Mouse (Mus musculus) spleen, adult 12 weeks (tissue): ENCODE measurements around the gene Sept6.
"Not testable (repeated sequence)": the region's sequence is repeated elsewhere in the genome, so short reads cannot be mapped to it uniquely, and the experiment has no call there.

ENCODE experiments used
- DNase-seq: peaks from one replicate; pipeline ENCODE4 v3.0.0; 2022; ENCODE audit warnings: low spot score

Gene Sept6

DNA sequence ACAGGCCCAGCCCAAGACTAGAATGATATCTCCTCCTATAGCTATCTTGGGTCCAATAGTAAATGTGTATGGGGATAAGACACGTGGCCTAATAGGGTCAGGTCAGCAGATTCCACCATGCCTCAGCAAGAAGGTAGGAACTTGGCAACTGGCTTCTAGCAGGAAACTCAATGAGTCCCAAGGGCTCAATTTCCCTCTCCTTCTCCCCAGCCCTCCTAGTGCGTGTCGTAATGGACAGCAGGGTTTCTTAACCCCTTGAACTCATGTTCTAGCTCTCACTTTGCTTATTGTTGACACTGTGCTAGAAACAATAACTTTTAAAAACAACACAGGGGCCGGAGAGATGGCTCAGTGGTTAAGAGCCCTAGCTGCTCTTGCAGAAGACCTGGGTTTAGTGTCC is 22.1 kb downstream of the Sept6 start:
- no peak for DNase-seq

DNA sequence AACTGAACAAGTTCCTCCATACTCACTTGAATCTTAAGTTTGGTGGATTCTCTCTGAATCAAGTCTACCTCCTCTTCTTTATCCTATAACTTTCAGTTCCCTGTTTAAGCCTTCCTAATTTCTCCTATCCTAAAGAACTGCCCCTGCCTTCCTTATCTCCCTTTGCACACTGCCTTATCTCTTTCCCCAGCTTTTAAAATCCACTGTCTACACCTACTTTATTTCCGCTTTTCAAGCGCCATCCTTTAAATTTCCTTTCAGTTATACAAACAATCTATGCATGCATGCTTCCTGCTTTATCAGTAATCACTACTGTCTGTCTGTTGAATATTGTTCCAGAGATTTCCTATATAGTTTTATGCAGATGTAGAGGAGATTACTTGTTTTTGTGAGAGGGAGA is 34.9 kb downstream of the Sept6 start:
- no peak for DNase-seq

DNA sequence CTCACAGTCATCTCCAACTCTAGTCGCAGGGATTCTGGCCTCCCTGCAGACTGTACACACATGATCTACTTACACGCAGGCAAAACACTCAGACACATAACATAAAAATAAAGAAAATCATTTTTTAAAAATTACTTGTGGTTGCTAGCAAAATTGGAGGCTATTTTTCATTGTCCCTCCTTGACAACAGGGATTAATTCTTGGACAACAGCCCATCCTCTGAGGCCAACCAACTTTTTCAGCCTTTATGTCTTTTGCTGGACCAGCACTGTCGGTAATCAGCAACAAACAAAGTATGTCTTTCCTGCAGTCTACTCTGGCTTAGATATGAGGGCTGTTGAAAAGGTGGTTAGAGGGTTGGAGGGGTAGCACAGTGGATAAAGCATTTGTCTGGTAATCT is 50.5 kb downstream of the Sept6 start:
- DNase-seq, result no peak

DNA sequence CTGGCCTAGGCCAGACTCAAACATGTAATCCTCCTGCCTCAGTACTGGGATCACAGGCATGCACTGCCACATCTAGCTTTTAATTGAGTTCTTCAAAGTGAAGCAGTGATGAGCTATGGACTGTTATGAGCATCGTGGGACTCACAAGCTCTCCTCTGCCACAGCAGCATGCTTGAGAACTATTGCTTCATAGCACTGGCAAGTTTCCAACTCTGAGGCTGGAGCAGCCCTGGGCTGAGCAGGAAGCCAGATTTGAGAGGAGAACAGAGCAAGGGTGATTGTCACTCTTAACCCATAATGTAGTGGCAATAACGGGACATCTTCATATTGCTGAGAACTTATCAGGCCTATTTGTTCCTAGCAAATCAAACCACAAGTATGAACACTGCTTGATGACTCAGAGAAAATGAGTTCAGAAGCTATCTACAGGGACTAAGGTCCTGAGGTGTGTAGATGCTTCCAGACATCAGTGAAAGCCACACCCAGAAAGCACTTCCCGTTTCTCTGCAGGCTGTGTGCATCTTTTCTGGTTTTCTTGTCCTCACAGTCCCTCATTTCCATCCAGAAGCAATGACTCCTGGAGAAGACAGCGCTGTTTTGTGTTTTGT is 51.7 kb downstream of the Sept6 start:
- no peak for DNase-seq

DNA sequence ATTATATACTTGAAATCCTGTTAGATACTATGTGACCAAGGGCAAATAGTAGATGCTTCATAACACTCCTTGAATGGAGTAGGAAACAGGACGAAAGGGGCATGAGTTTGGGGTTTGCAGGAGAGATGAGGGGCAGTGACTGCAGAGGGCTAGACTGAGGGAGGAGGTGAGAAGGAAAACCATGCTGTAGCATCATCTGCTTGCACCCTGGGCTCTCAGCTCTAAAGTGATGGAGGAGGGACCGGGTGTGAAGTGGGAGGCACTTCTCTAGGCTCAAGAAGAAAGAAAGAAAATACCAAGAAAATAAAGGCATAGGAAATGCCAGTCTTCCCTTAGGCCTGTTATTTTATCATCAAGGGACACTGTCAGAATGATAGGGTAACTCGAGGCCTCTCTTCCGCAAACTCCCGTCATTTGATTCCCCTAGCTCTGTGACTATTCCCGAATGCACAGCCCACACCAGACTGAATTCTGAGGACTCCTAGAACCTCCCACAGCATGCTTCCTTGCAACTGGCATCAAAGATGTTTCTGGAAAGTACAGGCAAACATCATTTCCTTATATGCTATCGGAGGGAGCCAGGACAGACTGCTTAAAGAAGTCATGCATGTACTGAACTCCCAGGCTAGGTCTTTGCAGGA is 56.1 kb downstream of the Sept6 start:
- DNase-seq, result no peak

DNA sequence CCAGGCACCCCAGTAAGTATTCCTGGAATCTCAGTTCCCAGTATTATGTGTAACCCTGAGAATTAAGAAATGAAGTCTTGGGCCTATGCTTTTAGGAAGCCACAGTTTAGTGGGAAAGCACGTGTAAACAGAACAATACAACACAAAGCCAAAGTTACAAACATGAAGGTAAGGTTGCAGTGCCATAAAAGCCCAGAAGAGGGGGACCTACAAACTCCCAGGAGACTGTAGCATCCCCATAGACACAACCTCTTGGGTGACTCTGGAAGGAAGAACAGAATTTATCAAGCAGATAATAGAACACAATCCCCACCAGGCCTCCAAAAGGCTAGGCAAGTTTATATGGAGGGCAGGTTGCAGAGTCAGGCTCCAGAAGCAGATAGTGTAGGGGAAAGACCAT is 61.0 kb downstream of the Sept6 start:
- DNase-seq, result no peak

DNA sequence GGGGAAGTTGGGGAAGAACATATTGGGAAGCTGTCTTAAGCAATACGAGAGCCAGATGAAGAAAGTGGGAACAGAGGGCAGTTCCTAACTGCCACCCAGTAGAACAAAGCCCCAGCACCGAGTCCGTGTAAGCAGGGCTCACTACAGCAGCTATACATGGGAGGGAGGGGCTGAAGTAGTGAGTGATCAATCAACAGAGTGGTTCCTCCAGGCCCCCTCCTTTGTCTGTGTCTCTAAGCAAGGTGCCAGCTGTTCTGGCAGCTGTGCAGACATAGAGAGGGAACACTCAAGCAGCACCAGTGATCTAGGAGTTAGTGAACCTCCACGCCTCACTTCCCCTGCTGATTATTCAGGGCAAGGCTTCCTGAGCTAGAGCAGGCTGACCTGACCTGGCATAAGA is 61.9 kb downstream of the Sept6 start:
- DNase-seq, result no peak

DNA sequence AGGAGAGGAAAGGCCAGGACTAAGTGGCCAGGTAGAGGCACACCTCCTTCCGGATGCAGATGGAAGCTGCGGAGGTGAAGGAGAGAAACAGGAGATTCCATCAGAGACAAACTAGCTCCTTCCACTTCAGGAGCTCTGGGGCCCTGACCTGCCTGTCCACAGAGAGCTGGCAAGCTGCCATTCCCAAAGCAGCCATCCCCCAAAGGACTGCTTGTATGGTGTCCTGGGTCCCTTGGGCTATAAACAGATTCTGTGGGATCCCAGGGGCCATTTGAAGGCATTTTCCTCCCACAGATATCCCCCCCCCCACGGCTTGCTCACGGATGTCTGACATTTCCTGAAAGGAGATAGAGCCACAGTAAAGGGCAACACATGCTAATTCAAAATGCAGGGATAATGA is 62.8 kb downstream of the Sept6 start:
- no peak for DNase-seq

DNA sequence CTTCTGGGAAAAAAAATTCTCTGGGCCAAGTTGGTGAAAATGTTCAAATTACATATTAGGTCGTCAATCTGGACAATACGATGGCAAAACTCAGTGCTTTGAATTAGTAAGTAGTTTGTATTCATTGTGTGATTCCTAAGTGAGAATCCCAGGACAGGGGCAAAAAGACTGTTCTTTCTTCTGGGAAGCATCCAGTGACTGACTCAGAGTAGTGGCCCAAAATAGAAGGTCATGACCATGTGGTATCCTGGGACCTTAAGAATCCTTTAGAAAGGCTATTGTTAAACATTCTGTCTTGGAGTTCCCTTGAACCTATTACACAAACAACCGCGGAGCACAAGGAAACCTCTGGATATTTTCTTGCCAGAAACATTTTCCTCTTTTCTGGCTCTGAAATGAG is 70.2 kb downstream of the Sept6 start:
- no peak for DNase-seq

DNA sequence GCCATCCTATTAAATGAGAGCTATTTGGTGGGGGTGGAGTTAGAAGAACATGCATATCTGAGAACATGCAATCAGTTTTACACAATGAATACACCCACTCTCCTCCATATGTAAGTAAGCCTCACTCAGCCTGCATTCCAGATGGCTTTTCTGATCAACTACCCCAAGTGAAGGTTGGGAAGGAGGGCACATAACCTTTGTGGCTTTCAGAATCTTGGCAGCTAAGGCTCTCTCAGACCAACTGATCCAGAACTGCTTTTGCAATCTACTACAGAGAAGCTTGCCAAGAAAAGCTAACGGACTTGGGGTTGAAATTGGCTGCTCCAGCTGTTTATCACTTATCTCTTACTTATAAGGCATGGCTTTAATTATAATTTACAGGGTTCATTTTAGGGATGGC is 73.8 kb downstream of the Sept6 start:
- DNase-seq, result no peak

DNA sequence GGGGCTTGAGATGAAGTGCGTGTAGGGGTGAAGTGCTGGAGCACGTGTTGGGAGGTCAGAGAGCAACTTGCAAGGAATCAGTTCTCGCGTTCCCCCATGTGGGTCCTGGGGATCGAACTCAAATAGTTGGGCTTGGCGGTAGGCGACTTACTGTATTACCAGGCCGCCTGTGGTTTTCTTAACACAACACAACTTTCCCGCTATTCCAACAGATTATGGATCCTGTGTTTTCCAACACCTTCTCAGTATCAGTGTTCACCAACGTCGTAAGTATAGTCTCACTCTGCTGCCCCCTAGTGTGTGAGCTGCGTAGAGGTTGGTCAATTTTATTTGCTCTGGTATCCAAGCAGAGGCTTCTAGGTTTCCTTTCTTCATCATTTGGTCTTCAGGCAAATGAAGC is 80.3 kb downstream of the Sept6 start:
- peak; percentile 14 for DNase-seq

DNA sequence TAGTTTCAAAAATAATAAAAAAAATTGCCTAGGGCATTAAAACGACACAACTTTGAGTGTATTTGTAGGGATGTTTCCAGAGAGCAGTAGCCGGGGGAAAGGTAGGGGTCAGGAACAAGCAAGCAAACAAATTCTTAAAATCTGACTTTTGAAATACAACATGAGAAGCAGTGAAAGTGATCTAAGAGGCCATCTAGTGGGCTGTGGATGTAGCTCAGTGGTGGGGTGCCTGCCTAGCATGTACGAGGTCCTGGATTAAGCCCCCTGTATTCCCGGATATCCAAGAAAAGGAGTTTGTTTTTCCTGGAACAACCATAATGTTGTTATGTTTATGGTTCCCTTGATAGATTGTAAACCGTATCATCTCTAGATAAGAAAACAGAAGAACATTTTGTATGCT is 85.1 kb downstream of the Sept6 start:
- DNase-seq, result no peak

DNA sequence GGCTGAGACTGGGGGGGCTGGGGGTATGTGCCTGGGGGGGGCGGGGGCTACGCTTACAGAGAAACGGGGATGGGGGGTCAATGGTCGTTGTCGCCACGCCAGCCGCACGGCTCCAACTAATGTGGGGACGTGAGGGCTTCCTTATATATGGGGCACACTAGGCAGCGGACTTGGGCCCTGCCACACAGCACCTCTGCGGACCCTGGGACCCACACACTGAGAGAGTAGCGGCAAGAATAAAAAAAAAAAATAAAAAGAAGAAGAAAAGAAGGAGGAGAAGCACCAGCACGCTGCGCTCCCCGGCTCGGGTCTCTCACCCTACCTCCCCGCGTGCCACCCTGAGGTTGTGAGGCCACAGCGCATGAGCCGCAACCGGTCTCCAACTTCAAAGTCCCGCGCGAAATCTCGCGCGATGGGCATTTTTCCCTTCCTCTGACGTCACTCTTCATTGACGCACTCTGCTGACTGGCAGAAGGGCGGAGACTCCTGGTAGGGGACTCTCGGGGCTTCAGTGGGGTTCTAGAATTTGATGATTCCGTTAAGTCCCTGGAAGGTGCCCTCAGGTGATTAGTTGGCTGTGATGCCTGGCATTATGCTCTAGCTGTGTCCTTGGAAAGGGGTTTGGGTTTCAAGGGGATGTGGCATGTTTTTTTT is 88.4 kb downstream of the Sept6 start:
- DNase-seq, result peak; percentile 86

DNA sequence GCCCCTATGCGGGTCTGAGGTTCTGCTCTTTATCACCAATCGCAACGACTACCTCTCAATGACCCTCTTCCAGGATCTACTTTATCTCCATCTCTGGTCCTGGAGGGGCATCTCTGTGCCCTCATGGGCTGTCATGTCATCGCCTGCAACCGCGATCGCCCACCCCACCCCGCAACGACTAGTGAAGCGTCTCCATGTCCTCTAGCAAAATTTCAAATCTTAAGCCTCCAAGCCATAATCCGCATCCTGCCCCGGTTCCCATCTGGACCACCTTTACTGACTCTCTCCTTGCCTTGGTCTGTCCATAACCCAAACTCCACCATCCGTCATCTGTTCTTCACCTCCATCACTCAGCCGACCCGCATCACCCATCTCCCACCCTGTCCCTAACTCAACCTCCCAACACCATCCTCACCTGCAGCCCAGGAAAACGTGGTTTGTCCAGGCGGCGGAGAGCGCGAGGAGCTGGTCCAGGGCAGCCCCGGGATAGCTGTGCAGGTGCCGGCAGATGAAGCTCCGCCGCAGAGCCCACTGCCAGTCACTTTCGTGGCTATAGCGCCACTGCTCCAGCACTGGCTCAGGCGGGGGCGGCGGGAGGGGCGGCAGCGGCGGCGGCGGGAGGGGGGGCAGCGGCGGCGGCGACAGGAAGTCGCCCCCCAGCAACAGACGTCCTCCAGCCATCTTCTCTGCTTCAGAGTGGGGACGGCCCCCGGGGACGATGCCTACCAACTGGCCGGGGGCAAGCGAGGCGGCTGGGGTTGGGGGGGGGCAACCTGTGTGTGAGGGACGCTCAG is 89.1 kb downstream of the Sept6 start, which contains the start of gene Nkrf:
Gene Nkrf, minus strand, starts transcription at position 579 of the 794 bp plus-strand sequence.
- peak; percentile 6 for DNase-seq

DNA sequence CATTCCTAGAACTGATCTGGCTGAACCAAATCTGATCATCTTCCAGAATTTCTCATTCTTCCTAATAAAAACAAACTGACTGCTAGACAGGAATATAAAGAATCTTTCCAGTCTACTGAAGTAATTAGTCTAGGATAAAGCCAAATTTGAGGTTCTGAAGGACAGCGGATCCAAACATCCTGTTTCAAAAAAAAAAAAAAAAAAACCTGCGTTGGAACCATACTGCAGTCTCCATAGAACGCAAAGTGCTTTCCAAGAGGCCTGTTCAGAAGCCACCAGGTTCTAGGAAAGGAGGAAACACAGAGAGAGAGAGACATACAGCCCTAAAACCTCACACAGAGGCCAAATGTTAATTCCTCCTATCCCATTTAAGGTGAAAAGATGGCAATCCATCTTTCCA is 89.9 kb downstream of the Sept6 start:
- DNase-seq, result no peak

DNA sequence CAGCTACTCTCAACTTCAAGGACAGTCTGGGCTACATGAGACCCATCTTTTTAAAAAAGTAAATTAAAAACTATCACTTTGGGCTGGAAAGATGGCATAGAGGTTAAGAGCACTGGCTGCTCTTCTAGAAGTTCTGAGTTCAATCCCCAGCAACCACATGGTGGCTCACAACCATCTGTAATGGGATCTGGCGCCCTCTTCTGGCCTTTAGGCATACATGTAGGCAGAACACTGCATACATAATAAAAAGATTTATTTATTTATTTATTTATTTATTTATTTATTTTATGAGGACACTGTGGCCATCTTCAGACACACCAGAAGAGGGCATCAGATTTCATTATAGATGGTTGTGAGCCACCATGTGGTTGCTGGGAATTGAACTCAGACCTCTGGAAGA is 92.7 kb downstream of the Sept6 start:
- not testable (repeated sequence) for DNase-seq

DNA sequence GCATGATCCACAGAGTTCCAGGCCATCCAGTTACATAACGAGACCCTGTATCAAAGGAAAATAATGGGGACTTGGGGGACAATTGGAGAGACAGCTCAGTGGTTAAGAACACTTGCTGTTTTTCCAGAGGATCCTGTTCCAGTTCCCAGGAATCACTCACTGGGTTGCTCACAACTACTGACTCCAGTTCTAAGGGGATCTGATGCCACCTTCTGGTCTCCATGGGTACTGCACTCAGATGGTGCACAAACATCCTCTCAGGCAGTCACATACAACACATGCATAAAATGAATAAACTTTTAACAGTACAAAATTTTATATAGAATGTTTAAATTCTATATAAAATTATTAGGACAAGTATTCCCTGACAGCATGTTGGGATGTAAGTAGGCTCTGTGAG is 106.9 kb downstream of the Sept6 start:
- no peak for DNase-seq

DNA sequence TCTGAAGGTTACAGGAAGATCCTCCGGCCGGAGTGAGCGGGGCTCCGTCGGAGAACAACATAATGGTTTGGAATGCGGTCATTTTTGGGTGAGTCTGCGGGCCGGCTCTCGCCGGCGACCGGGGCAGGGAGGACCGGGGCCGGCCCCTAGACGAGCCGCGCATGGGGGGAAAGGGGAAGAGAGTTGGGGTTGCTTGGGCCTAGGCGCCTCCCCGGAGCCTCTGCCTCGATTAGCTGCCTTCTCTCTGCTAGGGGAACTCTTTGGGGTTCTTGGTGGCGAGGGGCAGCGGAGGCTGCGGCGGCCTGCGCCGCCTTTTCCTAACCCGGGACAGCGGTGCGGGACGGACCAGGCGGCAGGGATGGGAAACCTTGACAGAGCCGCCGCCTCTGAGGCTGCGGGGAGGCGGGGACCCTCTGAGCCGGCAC is 116.9 kb downstream of the Sept6 start:
- DNase-seq, result peak; percentile 4

DNA sequence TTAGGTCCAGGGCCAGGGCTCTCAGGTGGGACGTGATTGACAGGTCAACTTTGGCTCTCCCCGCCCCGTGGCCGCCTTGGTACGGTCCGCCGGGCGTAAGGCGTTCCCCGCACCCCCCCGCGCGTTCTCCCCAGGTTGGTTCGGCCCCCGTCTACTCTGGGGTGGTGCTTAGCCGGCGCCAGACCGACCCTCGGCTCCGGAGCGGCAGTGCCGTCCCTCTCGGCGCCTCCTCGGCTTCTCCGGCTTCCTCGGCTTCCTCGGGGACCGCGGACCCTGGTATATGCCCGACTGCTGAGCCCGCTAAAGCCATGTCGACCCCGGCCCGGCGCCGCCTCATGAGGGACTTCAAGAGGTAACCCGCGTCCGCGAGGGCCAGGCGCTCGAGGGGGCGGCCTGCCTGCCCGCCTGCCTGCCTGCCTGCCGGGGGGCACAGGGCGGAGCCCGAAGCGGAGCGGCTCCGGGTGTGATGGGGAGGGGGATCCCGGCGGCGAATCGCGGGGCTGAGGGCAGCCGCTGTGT is 117.4 kb downstream of the Sept6 start:
- peak; percentile 79 for DNase-seq

DNA sequence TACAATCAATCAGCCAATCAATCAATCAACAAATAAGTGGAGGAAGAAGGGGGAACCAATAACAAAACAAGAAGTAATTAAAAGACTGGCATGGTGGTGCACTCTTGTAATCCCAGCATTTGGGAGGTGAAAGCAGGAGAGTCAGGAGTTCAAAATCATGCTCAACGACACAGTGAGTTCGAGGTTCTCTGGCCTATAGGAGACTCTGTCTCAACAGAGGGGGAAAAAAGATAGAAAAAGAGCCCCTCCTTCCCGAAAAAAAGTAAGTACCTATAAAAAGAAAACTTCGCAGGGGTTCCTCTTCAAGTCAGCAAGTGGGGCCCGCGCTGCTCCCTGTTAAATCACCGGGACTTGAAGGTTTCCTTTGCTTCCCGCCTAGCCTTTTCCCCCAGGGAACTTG is 117.8 kb downstream of the Sept6 start, which contains the start of the genes Ube2a and C330007P06Rik:
Gene Ube2a, plus strand, starts transcription at position 136 of the 400 bp plus-strand sequence.
Gene C330007P06Rik, minus strand, starts transcription at position 347 of the 400 bp plus-strand sequence.
- DNase-seq, result no peak

DNA sequence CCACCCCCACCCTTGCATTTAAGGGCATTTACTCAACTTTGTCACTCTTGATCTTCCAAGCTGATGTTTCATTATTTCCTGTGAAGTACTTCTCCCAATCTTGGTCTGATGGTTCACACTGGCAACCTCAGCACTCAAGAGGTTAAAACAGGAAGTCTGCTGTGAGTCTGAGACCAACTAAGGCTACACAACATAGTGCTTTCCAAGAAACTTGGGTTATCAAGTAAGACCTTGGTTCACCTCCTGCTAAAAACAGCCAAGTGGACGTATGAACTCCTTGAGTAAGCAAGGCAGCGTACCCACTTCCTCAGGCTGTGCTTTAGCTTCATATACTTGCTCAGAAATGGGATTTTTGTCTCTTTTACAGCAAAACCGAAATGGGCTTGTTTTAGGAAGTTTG is 121.2 kb downstream of the Sept6 start:
- no peak for DNase-seq

DNA sequence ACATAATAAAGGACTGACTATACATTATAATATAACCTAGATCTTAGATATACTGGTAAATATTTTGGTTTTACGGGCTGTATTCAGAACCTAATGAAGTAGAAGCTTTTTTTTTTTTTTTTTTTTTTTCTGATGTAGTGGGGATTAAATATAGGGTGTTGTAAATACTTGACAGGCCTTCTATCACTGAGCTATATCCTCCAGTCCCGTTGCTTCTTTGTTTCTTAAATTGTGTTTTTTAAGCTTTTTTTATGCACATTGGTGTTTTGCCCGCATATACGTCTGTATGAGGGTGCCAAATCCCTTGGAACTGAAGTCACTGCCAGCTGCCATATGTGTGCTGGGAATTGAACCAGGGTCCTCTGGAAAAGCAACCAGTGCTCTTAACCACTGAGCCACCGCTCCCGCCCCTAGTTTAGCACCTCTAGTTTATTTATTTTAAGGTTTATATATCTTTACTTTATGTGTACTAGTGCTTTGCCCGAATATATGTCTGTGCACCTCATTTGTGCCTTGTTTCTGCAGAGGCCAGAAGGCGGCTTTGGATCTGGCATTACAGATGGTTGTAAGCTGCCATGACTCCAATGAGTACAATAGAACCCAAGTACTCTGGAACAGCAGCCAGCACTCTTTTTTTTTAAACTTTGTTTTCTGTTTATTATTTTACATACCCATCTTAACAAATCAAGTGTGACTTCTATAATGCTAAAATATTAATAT is 126.8 kb downstream of the Sept6 start:
- DNase-seq, result no peak
